In genomic region chr5:122524244-122524643, GRCm38 (mm10) we compare ENCODE assay signal across 13 mouse cellular contexts. TPM values are rescaled to one million over a fixed set of nuclear protein-coding genes. Genes with fewer than 3 reads are reported as not detected.
A peak's percentile ranks its signal among the peaks of the same experiment; 100 is the strongest.
DNase-seq lines count a peak whose midpoint lies in the region; ATAC-seq and TF ChIP-seq lines count a peak whose summit lies in the region.
"Had no signal": no experiment of that assay in that cellular context is flagged by ENCODE, and none has a peak within 500 bp of the region (broad histone marks: within the 10 kb centered on the region; RNA-seq: fewer than 3 reads in every experiment).

No protein-coding gene starts in this region.

- no peak overlapping the region for H3K4me3 ChIP-seq in midbrain, embryonic 10.5 days
- no peak overlapping the region for H3K4me3 ChIP-seq in midbrain, embryonic 14.5 days (replicated peaks; ENCODE audit: low read depth, low read length)
- no peak overlapping the region for H3K4me3 ChIP-seq in intestine, postnatal 0 days (ENCODE audit: low read depth, low read length)
- H3K4me3 ChIP-seq: embryonic facial prominence, embryonic 12.5 days; forebrain, embryonic 10.5 days; neural tube, embryonic 15.5 days had no signal

- WGBS in midbrain, embryonic 10.5 days: 41% methylated on average over 3 of the region's 3 CpGs
- 33% methylated on average over 3 of the region's 3 CpGs for WGBS in midbrain, embryonic 14.5 days
- WGBS in intestine, postnatal 0 days: 73% methylated on average over 3 of the region's 3 CpGs

- H3K36me3 ChIP-seq in midbrain, embryonic 10.5 days: no peaks in the 10 kb centered on the region
- no peaks in the 10 kb centered on the region for H3K36me3 ChIP-seq in midbrain, embryonic 14.5 days (ENCODE audit: control insufficient read depth, insufficient read depth, low read length)
- no peaks in the 10 kb centered on the region for H3K36me3 ChIP-seq in intestine, postnatal 0 days (ENCODE audit: control insufficient read depth, insufficient read depth)
- H3K36me3 ChIP-seq: embryonic facial prominence, embryonic 12.5 days; forebrain, embryonic 10.5 days; neural tube, embryonic 15.5 days had no signal

- no peak overlapping the region for H3K9ac ChIP-seq in midbrain, embryonic 14.5 days (replicated peaks; ENCODE audit: low read length)
- 0 out of 2 replicates have a peak overlapping the region, but pooled peaks have one; percentile 17 for H3K9ac ChIP-seq in intestine, postnatal 0 days (ENCODE audit: low read depth, low read length)
- H3K9ac ChIP-seq: embryonic facial prominence, embryonic 12.5 days; neural tube, embryonic 15.5 days had no signal

- no peak overlapping the region for H3K4me2 ChIP-seq in midbrain, embryonic 14.5 days (ENCODE audit: low read length)
- H3K4me2 ChIP-seq in intestine, postnatal 0 days (replicated peaks; ENCODE audit: low read depth): no peak overlapping the region
- H3K4me2 ChIP-seq: embryonic facial prominence, embryonic 12.5 days; neural tube, embryonic 15.5 days had no signal

- ATAC-seq in midbrain, embryonic 14.5 days (ENCODE audit: low FRiP score, low TSS enrichment): no peak
- ATAC-seq in intestine, postnatal 0 days: no peak
- ATAC-seq: inflammation-experienced regulatory T-cells, adult 6 months had no signal

- no peaks in the 10 kb centered on the region for H3K9me3 ChIP-seq in midbrain, embryonic 10.5 days (replicated peaks)
- H3K9me3 ChIP-seq in midbrain, embryonic 14.5 days (ENCODE audit: control insufficient read depth, low read length): no peaks in the 10 kb centered on the region
- no peaks in the 10 kb centered on the region for H3K9me3 ChIP-seq in intestine, postnatal 0 days (ENCODE audit: control insufficient read depth)
- H3K9me3 ChIP-seq: embryonic facial prominence, embryonic 12.5 days; forebrain, embryonic 10.5 days; neural tube, embryonic 15.5 days had no signal

- H3K4me1 ChIP-seq in midbrain, embryonic 10.5 days: peaks cover 55% of the 10 kb centered on the region
- H3K4me1 ChIP-seq in midbrain, embryonic 14.5 days (ENCODE audit: control insufficient read depth, insufficient read depth, low read length): no peaks in the 10 kb centered on the region
- H3K4me1 ChIP-seq in intestine, postnatal 0 days (replicated peaks; ENCODE audit: control insufficient read depth, insufficient read depth, low read length): peaks cover 35% of the 10 kb centered on the region

- no peaks in the 10 kb centered on the region for H3K27me3 ChIP-seq in midbrain, embryonic 10.5 days (ENCODE audit: low read depth, poor library complexity, severe bottlenecking)
- no peaks in the 10 kb centered on the region for H3K27me3 ChIP-seq in midbrain, embryonic 14.5 days (ENCODE audit: control insufficient read depth, insufficient read depth, low read length)
- no peaks in the 10 kb centered on the region for H3K27me3 ChIP-seq in intestine, postnatal 0 days (replicated peaks; ENCODE audit: control insufficient read depth, insufficient read depth, low read length)
- H3K27me3 ChIP-seq: embryonic facial prominence, embryonic 12.5 days; neural tube, embryonic 15.5 days had no signal

- H3K27ac ChIP-seq in midbrain, embryonic 10.5 days (replicated peaks): 0 out of 2 replicates have a peak overlapping the region, but pooled peaks have one; percentile 19
- no peak overlapping the region for H3K27ac ChIP-seq in midbrain, embryonic 14.5 days (replicated peaks; ENCODE audit: low read depth, low read length)
- H3K27ac ChIP-seq in intestine, postnatal 0 days (ENCODE audit: low read depth, low read length): no peak overlapping the region
- H3K27ac ChIP-seq: embryonic facial prominence, embryonic 12.5 days; neural tube, embryonic 15.5 days had no signal

- peak; percentile 39 for DNase-seq in adrenal gland, postnatal 10 days
- DNase-seq in adrenal gland, postnatal 4 days (ENCODE audit: low spot score in 2 of 2): no peak
- DNase-seq in midbrain, embryonic 10.5 days (ENCODE audit: low spot score): no peak
- no peak for DNase-seq in midbrain, embryonic 14.5 days
- DNase-seq in embryo, embryonic 10 days (ENCODE audit: low spot score): no peak
- DNase-seq in right cerebral cortex, postnatal 25 days: no peak
- DNase-seq in thymus, postnatal 36 days: no peak
- DNase-seq: cerebellum, postnatal 14 days had no signal

- no peak for TF ChIP-seq CTCF in intestine, postnatal 0 days (IDR thresholded peaks at IDR 0.05; ENCODE audit: low read depth)

RNA-seq across cellular contexts. Expression of gene Atp2a2, which starts 22.2 kb away (rescaled TPM):
- total RNA-seq in adrenal gland, postnatal 10 days (2021): 100 to 1,000 TPM; 202 to 226 TPM
- total RNA-seq in adrenal gland, postnatal 4 days (2021): 100 to 1,000 TPM; 190 to 196 TPM
- polyA plus RNA-seq in midbrain, embryonic 10.5 days (2016; fragmentation: Nextera tagmentation; extraction: Ambion mirVana): 37.0 and 37.7 TPM in 2 replicates
- polyA plus RNA-seq in midbrain, embryonic 14.5 days (2014; fragmentation: Nextera tagmentation; extraction: Ambion mirVana): 46.5 and 59.3 TPM in 2 replicates
- polyA plus RNA-seq in intestine, postnatal 0 days (2015; fragmentation: Nextera tagmentation; extraction: Ambion mirVana): 26.1 and 27.3 TPM in 2 replicates
